Mouse (Mus musculus) neural tube, embryonic 14.5 days (tissue): ENCODE results near the gene Zfp692. TPM values are rescaled to one million over a fixed set of nuclear protein-coding genes. Genes with fewer than 3 reads are reported as not detected.
"Not testable (repeated sequence)": the region's sequence is repeated elsewhere in the genome, so short reads cannot be mapped to it uniquely, and the experiment has no call there.

Source experiments
- ATAC-seq: fragments of 200-750 bp; cut with Nextera tagmentation; 2 replicates; pipeline ENCODE4 v1.8.0; 2017; ENCODE audit warnings: low read depth, mild to moderate bottlenecking, moderate TSS enrichment, moderate library complexity
- H3K27ac ChIP-seq: fragments of 300-500 bp; sonication (generic); 2 replicates; pipeline ENCODE4 v1.5.1; 2014; ENCODE audit warnings: low read depth, mild to moderate bottlenecking, control low read depth, low read length, moderate library complexity, mixed read lengths
- H3K27me3 ChIP-seq: fragments of 300-500 bp; sonication (generic); 2 replicates; pipeline ENCODE4 v1.6.1; 2014; ENCODE audit warnings: low read length; ENCODE audit not compliant: control insufficient read depth, insufficient read depth
- H3K36me3 ChIP-seq: fragments of 300-500 bp; sonication (generic); 2 replicates; pipeline ENCODE4 v1.6.1; 2014; ENCODE audit warnings: low read length, mixed read lengths; ENCODE audit not compliant: control insufficient read depth, insufficient read depth
- H3K4me1 ChIP-seq: fragments of 300-500 bp; sonication (generic); 2 replicates; pipeline ENCODE4 v1.6.1; 2014; ENCODE audit warnings: low read length; ENCODE audit not compliant: control insufficient read depth, insufficient read depth
- H3K4me2 ChIP-seq: fragments of 300-500 bp; sonication (generic); 2 replicates; pipeline ENCODE4 v1.6.1; 2014; ENCODE audit warnings: mild to moderate bottlenecking, low read depth, low read length, control low read depth
- H3K4me3 ChIP-seq: fragments of 300-500 bp; sonication (generic); 2 replicates; pipeline ENCODE4 v1.5.1; 2014; ENCODE audit warnings: low read depth, low read length, control low read depth, mixed read lengths
- H3K9ac ChIP-seq: fragments of 300-500 bp; sonication (generic); replicated peaks from 2 replicates; pipeline ENCODE4 v1.6.1; 2014; ENCODE audit warnings: low read depth, mild to moderate bottlenecking, control low read depth, low read length, mixed read lengths
- H3K9me3 ChIP-seq: fragments of 300-500 bp; sonication (generic); 2 replicates; pipeline ENCODE4 v1.6.1; 2016; ENCODE audit warnings: low read length; ENCODE audit not compliant: control insufficient read depth
- WGBS: fragments of 180-500 bp; shearing (Covaris S2); extraction: QIAGEN DNeasy Blood & Tissue Kit; methylation state at CpG from one replicate; pipeline ENCODE4 v1.1.7; 2014; 5-methylcytosine and 5-hydroxymethylcytosine counted together
- polyA plus RNA-seq: library from polyadenylated mRNA; unstranded; fragments of >200 nt; fragmentation: Nextera tagmentation; extraction: Ambion mirVana; gene quantifications from 2 replicates; pipeline ENCODE4 v1.2.1, GENCODE M21; 2014

The Zfp692 gene
- polyA plus RNA-seq, 1 experiment from 2014 or later = 22.0 TPM

- Histone ChIP-seq H3K27me3 (no peaks in the 10 kb centered on the region), H3K27ac (no peak overlapping the region), H3K9ac (no peak overlapping the region), H3K9me3 (no peaks in the 10 kb centered on the region), H3K4me2 (no peak overlapping the region), H3K4me1 (no peaks in the 10 kb centered on the region), H3K36me3 (no peaks in the 10 kb centered on the region), H3K4me3 (no peak overlapping the region)
- ATAC-seq = no peak
- 86% methylated on average over 3 of the region's 3 CpGs for WGBS
Measured at GRCm38 (mm10) chr11:58354927-58355326, 48.1 kb downstream of the Zfp692 start.

GRCm38 (mm10) chr11:58357042-58357441 is 50.2 kb downstream of the Zfp692 start:
- Histone ChIP-seq H3K4me3 (no peak overlapping the region), H3K27ac (no peak overlapping the region), H3K4me2 (no peak overlapping the region), H3K9me3 (no peaks in the 10 kb centered on the region), H3K4me1 (no peaks in the 10 kb centered on the region), H3K36me3 (no peaks in the 10 kb centered on the region), H3K9ac (no peak overlapping the region), H3K27me3 (no peaks in the 10 kb centered on the region)
- no peak for ATAC-seq
- WGBS = 91% methylated on average over 3 of the region's 3 CpGs

GRCm38 (mm10) chr11:58357844-58358534 is 51.1 kb downstream of the Zfp692 start:
- no peak for ATAC-seq
- Histone ChIP-seq H3K9ac (no peak overlapping the region), H3K27me3 (no peaks in the 10 kb centered on the region), H3K4me1 (no peaks in the 10 kb centered on the region), H3K27ac (no peak overlapping the region), H3K4me3 (no peak overlapping the region), H3K9me3 (no peaks in the 10 kb centered on the region), H3K4me2 (no peak overlapping the region), H3K36me3 (no peaks in the 10 kb centered on the region)
- 90% methylated on average over 6 of the region's 6 CpGs for WGBS

GRCm38 (mm10) chr11:58362562-58362961 is 55.7 kb downstream of the Zfp692 start:
- not testable (repeated sequence) for H3K36me3 ChIP-seq

More at GRCm38 (mm10) chr11:58362562-58362961, 55.7 kb downstream of the Zfp692 start:
- not testable (repeated sequence) for H3K9me3 ChIP-seq, H3K27ac ChIP-seq, H3K9ac ChIP-seq, H3K4me2 ChIP-seq, H3K27me3 ChIP-seq, H3K4me1 ChIP-seq, H3K4me3 ChIP-seq, ATAC-seq
- WGBS = no CpG with 5 or more reads among the region's 6 CpGs

Other genes starting within 250 kb of the Zfp692 start
- not detected in 2 replicates for gene Gm12248, start 213.9 kb upstream of the Zfp692 start, polyA plus RNA-seq
- 107 and 112 TPM in 2 replicates for gene Cnot8, start 202.9 kb upstream of the Zfp692 start, polyA plus RNA-seq
- gene Gemin5, start 138.5 kb upstream of the Zfp692 start, polyA plus RNA-seq = 14.9 and 15.6 TPM in 2 replicates
- gene Mrpl22, start 135.4 kb upstream of the Zfp692 start, polyA plus RNA-seq = 96.2 and 101 TPM in 2 replicates
- 0.68 and 1.8 TPM in 2 replicates for gene Igtp, start 107.5 kb upstream of the Zfp692 start, polyA plus RNA-seq
- 0.32 and 1.0 TPM in 2 replicates for gene Irgm2, start 107.5 kb upstream of the Zfp692 start, polyA plus RNA-seq
- not detected in 2 replicates for gene 4930438A08Rik, start 32.3 kb upstream of the Zfp692 start, polyA plus RNA-seq
- 44.4 and 44.5 TPM in 2 replicates for gene Zfp672, start 23.3 kb downstream of the Zfp692 start, polyA plus RNA-seq
- gene Sh3bp5l, start 23.7 kb downstream of the Zfp692 start, polyA plus RNA-seq = 32.8 and 36.2 TPM in 2 replicates
- not detected in 2 replicates for gene Lypd8, start 72.0 kb downstream of the Zfp692 start, polyA plus RNA-seq
- not detected in 2 replicates for gene 1810065E05Rik, start 114.0 kb downstream of the Zfp692 start, polyA plus RNA-seq
- gene Gm12253, start 125.5 kb downstream of the Zfp692 start, polyA plus RNA-seq = not detected in 2 replicates
- gene Lypd9, start 145.9 kb downstream of the Zfp692 start, polyA plus RNA-seq = not detected in 2 replicates
- gene Olfr30, start 155.2 kb downstream of the Zfp692 start, polyA plus RNA-seq = not detected in 2 replicates
- not detected in 2 replicates for gene Olfr332, start 185.5 kb downstream of the Zfp692 start, polyA plus RNA-seq
- not detected in 2 replicates for gene Olfr331, start 195.5 kb downstream of the Zfp692 start, polyA plus RNA-seq
- gene Olfr330, start 227.8 kb downstream of the Zfp692 start, polyA plus RNA-seq = 0.39 TPM in 1 of 2 replicates, not detected in the other
- gene Olfr329-ps, start 239.4 kb downstream of the Zfp692 start, polyA plus RNA-seq = 0.08 and 0.16 TPM in 2 replicates
- gene Olfr328, start 248.6 kb downstream of the Zfp692 start, polyA plus RNA-seq = 0.12 and 0.18 TPM in 2 replicates